Mouse (Mus musculus) liver, embryonic 11.5 days (tissue): ENCODE measurements around the gene Prm3. TPM values are rescaled to one million over a fixed set of nuclear protein-coding genes. Genes with fewer than 3 reads are reported as not detected.

Source experiments
- ATAC-seq: fragments of 200-750 bp; cut with Nextera tagmentation; replicated peaks from 2 replicates; pipeline ENCODE4 v1.8.0; 2017; ENCODE audit warnings: moderate number of reproducible peaks, mild to moderate bottlenecking, moderate TSS enrichment, moderate library complexity; ENCODE audit not compliant: low FRiP score
- DNase-seq: peaks from one replicate; pipeline ENCODE4 v3.0.0-alpha.2; 2017; ENCODE audit warnings: low spot score
- H3K27ac ChIP-seq: fragments of 300-500 bp; sonication (generic); 2 replicates; pipeline ENCODE4 v1.5.1; 2014; ENCODE audit warnings: mild to moderate bottlenecking, low read depth, low read length, control low read depth
- H3K27me3 ChIP-seq: fragments of 300-500 bp; sonication (generic); replicated peaks from 2 replicates; pipeline ENCODE4 v1.6.1; 2014; ENCODE audit warnings: low read length, mixed read lengths; ENCODE audit not compliant: control insufficient read depth, insufficient read depth
- H3K36me3 ChIP-seq: fragments of 300-500 bp; sonication (generic); 2 replicates; pipeline ENCODE4 v1.6.1; 2014; ENCODE audit warnings: mild to moderate bottlenecking, low read length, moderate library complexity, mixed read lengths; ENCODE audit not compliant: control insufficient read depth, insufficient read depth
- H3K4me1 ChIP-seq: fragments of 300-500 bp; sonication (generic); replicated peaks from 2 replicates; pipeline ENCODE4 v1.6.1; 2014; ENCODE audit warnings: low read length, mixed read lengths; ENCODE audit not compliant: control insufficient read depth, insufficient read depth
- H3K4me2 ChIP-seq: fragments of 300-500 bp; sonication (generic); 2 replicates; pipeline ENCODE4 v1.6.1; 2014; ENCODE audit warnings: mild to moderate bottlenecking, control low read depth, moderate library complexity
- H3K4me3 ChIP-seq: fragments of 300-500 bp; sonication (generic); 2 replicates; pipeline ENCODE4 v1.5.1; 2014; ENCODE audit warnings: low read depth, low read length, control low read depth
- H3K9ac ChIP-seq: fragments of 300-500 bp; sonication (generic); 2 replicates; pipeline ENCODE4 v1.6.1; 2014; ENCODE audit warnings: low read depth, low read length, control low read depth
- H3K9me3 ChIP-seq: fragments of 300-500 bp; sonication (generic); 2 replicates; pipeline ENCODE4 v1.6.1; 2016; ENCODE audit warnings: low read length, inconsistent platforms, mixed read lengths; ENCODE audit not compliant: control insufficient read depth
- WGBS: fragments of 180-500 bp; shearing (Covaris S2); extraction: QIAGEN DNeasy Blood & Tissue Kit; methylation state at CpG from one replicate; pipeline ENCODE4 v1.1.7; 2014; 5-methylcytosine and 5-hydroxymethylcytosine counted together
- polyA plus RNA-seq: library from polyadenylated mRNA; unstranded; fragments of >200 nt; fragmentation: Nextera tagmentation; extraction: Ambion mirVana; gene quantifications from 2 replicates; pipeline ENCODE4 v1.2.1, GENCODE M21; 2014

The Prm3 gene
- polyA plus RNA-seq, 1 experiment from 2014 or later, result not detected

- H3K4me3 ChIP-seq, result no peak overlapping the region
- H3K27ac ChIP-seq, result no peak overlapping the region
- DNase-seq, result no peak
- H3K36me3 ChIP-seq, result no peaks in the 10 kb centered on the region
- H3K9me3 ChIP-seq, result no peaks in the 10 kb centered on the region
- no peak overlapping the region for H3K9ac ChIP-seq
- H3K4me2 ChIP-seq, result no peak overlapping the region
- no peaks in the 10 kb centered on the region for H3K27me3 ChIP-seq
- ATAC-seq, result no peak
- 69% methylated on average over 6 of the region's 6 CpGs for WGBS
- H3K4me1 ChIP-seq, result no peaks in the 10 kb centered on the region
Measured at GRCm38 (mm10) chr16:10756168-10756567, 34.5 kb downstream of the Prm3 start.

- Histone ChIP-seq H3K9me3 (no peaks in the 10 kb centered on the region), H3K27ac (no peak overlapping the region), H3K36me3 (no peaks in the 10 kb centered on the region), H3K4me1 (no peaks in the 10 kb centered on the region), H3K27me3 (no peaks in the 10 kb centered on the region), H3K4me3 (no peak overlapping the region), H3K4me2 (no peak overlapping the region), H3K9ac (no peak overlapping the region)
- ATAC-seq (no peak; the same call in 1 of the 2 replicates), DNase-seq (no peak)
- 70% methylated on average over 3 of the region's 3 CpGs for WGBS
Measured at GRCm38 (mm10) chr16:10754521-10755296, 36.0 kb downstream of the Prm3 start.

- 57% methylated on average over 7 of the region's 7 CpGs for WGBS
- H3K27ac ChIP-seq, result no peak overlapping the region
- no peaks in the 10 kb centered on the region for H3K9me3 ChIP-seq
- H3K36me3 ChIP-seq, result no peaks in the 10 kb centered on the region
- no peak overlapping the region for H3K4me3 ChIP-seq
- DNase-seq, result no peak
- no peak overlapping the region for H3K9ac ChIP-seq
- no peaks in the 10 kb centered on the region for H3K27me3 ChIP-seq
- no peak overlapping the region for H3K4me2 ChIP-seq
- 0 out of 2 replicates have a peak, but pooled peaks cover 2% of the 10 kb centered on the region for H3K4me1 ChIP-seq
- ATAC-seq, result no peak
Measured at GRCm38 (mm10) chr16:10749824-10750223, 40.9 kb downstream of the Prm3 start.

GRCm38 (mm10) chr16:10749226-10749625 is 41.5 kb downstream of the Prm3 start:
- Histone ChIP-seq H3K27ac (no peak overlapping the region), H3K36me3 (no peaks in the 10 kb centered on the region), H3K4me1 (0 out of 2 replicates have a peak, but pooled peaks cover 2% of the 10 kb centered on the region), H3K4me2 (no peak overlapping the region), H3K9me3 (no peaks in the 10 kb centered on the region), H3K4me3 (no peak overlapping the region), H3K27me3 (no peaks in the 10 kb centered on the region), H3K9ac (no peak overlapping the region)
- DNase-seq (no peak), ATAC-seq (no peak)
- 62% methylated on average over 7 of the region's 7 CpGs for WGBS

- no peak overlapping the region for H3K27ac ChIP-seq
- DNase-seq, result no peak
- no peaks in the 10 kb centered on the region for H3K36me3 ChIP-seq
- WGBS, result 81% methylated on average over 2 of the region's 2 CpGs
- no peaks in the 10 kb centered on the region for H3K9me3 ChIP-seq
- H3K9ac ChIP-seq, result no peak overlapping the region
- no peaks in the 10 kb centered on the region for H3K27me3 ChIP-seq
- no peak overlapping the region for H3K4me2 ChIP-seq
- ATAC-seq, result no peak
- H3K4me1 ChIP-seq, result 0 out of 2 replicates have a peak, but pooled peaks cover 5% of the 10 kb centered on the region
- H3K4me3 ChIP-seq, result no peak overlapping the region
Measured at GRCm38 (mm10) chr16:10741082-10741481, 49.6 kb downstream of the Prm3 start.

Other genes with a start within 250 kb of the Prm3 start
- gene Dexi, start 247.9 kb downstream of the Prm3 start, polyA plus RNA-seq, result 8.7 and 9.6 TPM in 2 replicates
- gene Clec16a, start 245.6 kb downstream of the Prm3 start, polyA plus RNA-seq, result 25.6 and 27.4 TPM in 2 replicates
- gene Socs1, start 5.4 kb downstream of the Prm3 start, polyA plus RNA-seq, result 3.2 and 3.5 TPM in 2 replicates
- not detected in 2 replicates for gene Tnp2, start 2.3 kb downstream of the Prm3 start, polyA plus RNA-seq
- not detected in 2 replicates for gene Prm2, start 5.2 kb upstream of the Prm3 start, polyA plus RNA-seq
- gene Prm1, start 14.9 kb upstream of the Prm3 start, polyA plus RNA-seq, result not detected in 2 replicates
- gene Gm11172, start 22.0 kb upstream of the Prm3 start, polyA plus RNA-seq, result not detected in 2 replicates
- gene Rmi2, start 44.1 kb upstream of the Prm3 start, polyA plus RNA-seq, result 3.0 and 3.4 TPM in 2 replicates